Mouse (Mus musculus) lung, embryonic 14.5 days (tissue): ENCODE measurements around the gene Fthl17b. TPM values are rescaled to one million over a fixed set of nuclear protein-coding genes. Genes with fewer than 3 reads are reported as not detected.
"Not testable (repeated sequence)": the region's sequence is repeated elsewhere in the genome, so short reads cannot be mapped to it uniquely, and the experiment has no call there.

Source experiments
- ATAC-seq: fragments of 200-750 bp; cut with Nextera tagmentation; 2 replicates; pipeline ENCODE4 v1.8.0; 2017; ENCODE audit warnings: mild to moderate bottlenecking, moderate TSS enrichment, moderate library complexity; ENCODE audit not compliant: insufficient read depth
- DNase-seq: peaks from one replicate; pipeline ENCODE4 v3.0.0-alpha.2; 2015
- H3K27ac ChIP-seq: fragments of 300-500 bp; sonication (generic); 2 replicates; pipeline ENCODE4 v1.5.1; 2014; ENCODE audit warnings: low read depth, mild to moderate bottlenecking, moderate library complexity
- H3K27me3 ChIP-seq: fragments of 300-500 bp; sonication (generic); 2 replicates; pipeline ENCODE4 v1.6.1; 2014; ENCODE audit warnings: low read length, control low read depth; ENCODE audit not compliant: insufficient read depth
- H3K36me3 ChIP-seq: fragments of 300-500 bp; sonication (generic); 2 replicates; pipeline ENCODE4 v1.6.1; 2014; ENCODE audit warnings: control low read depth; ENCODE audit not compliant: insufficient read depth
- H3K4me1 ChIP-seq: fragments of 300-500 bp; sonication (generic); 2 replicates; pipeline ENCODE4 v1.6.1; 2014; ENCODE audit warnings: antibody characterized with exemption, control low read depth; ENCODE audit not compliant: insufficient read depth
- H3K4me2 ChIP-seq: fragments of 300-500 bp; sonication (generic); 2 replicates; pipeline ENCODE4 v1.6.1; 2014; ENCODE audit warnings: mild to moderate bottlenecking
- H3K4me3 ChIP-seq: fragments of 300-500 bp; sonication (generic); 2 replicates; pipeline ENCODE4 v1.5.1; 2014; ENCODE audit warnings: low read depth, low read length
- H3K9ac ChIP-seq: fragments of 300-500 bp; sonication (generic); 2 replicates; pipeline ENCODE4 v1.6.1; 2014
- H3K9me3 ChIP-seq: fragments of 300-500 bp; sonication (generic); 2 replicates; pipeline ENCODE4 v1.6.1; 2016; ENCODE audit warnings: low read depth, low read length, control low read depth
- CTCF ChIP-seq: IDR thresholded peaks from 2 replicates; pipeline ENCODE4 v1.5.1; 2016; ENCODE audit warnings: antibody characterized with exemption, low read depth
- WGBS: fragments of 180-500 bp; shearing (Covaris S2); extraction: QIAGEN DNeasy Blood & Tissue Kit; methylation state at CpG from one replicate; pipeline ENCODE4 v1.1.7; 2014; 5-methylcytosine and 5-hydroxymethylcytosine counted together
- polyA plus RNA-seq: library from polyadenylated mRNA; unstranded; fragments of >200 nt; fragmentation: Nextera tagmentation; extraction: Ambion mirVana; gene quantifications from 2 replicates; pipeline ENCODE4 v1.2.1, GENCODE M21; 2014

Gene Fthl17b
- not detected in 2 replicates for polyA plus RNA-seq

- not testable (repeated sequence) for H3K4me3 ChIP-seq, H3K27ac ChIP-seq, DNase-seq, H3K9ac ChIP-seq, H3K4me1 ChIP-seq, H3K9me3 ChIP-seq, ATAC-seq, H3K27me3 ChIP-seq, H3K4me2 ChIP-seq, H3K36me3 ChIP-seq
- 88% methylated on average over 3 of the region's 11 CpGs for WGBS
Measured at GRCm38 (mm10) chrX:8962875-8963274, at the start of gene Fthl17b. TSS of gene Fthl17b (minus strand) at chrX:8962975.

GRCm38 (mm10) chrX:8986655-8987054 is 23.9 kb upstream of the Fthl17b start, which contains the start of gene Fthl17d:
TSS of gene Fthl17d (minus strand) at chrX:8986755.
- WGBS, result no CpG with 5 or more reads among the region's 9 CpGs
- ATAC-seq, H3K4me3 ChIP-seq: not testable (repeated sequence)

GRCm38 (mm10) chrX:8976459-8976858 is 13.7 kb upstream of the Fthl17b start, which contains the start of gene Fthl17c:
TSS of gene Fthl17c (minus strand) at chrX:8976559.
- no CpG with 5 or more reads among the region's 11 CpGs for WGBS
- not testable (repeated sequence) for H3K36me3 ChIP-seq, H3K4me3 ChIP-seq, H3K4me2 ChIP-seq, DNase-seq, H3K27me3 ChIP-seq, H3K9ac ChIP-seq, H3K9me3 ChIP-seq, ATAC-seq, H3K27ac ChIP-seq, H3K4me1 ChIP-seq

More at GRCm38 (mm10) chrX:8986655-8987054, 23.9 kb upstream of the Fthl17b start, which contains the start of gene Fthl17d:
- not testable (repeated sequence) for H3K36me3 ChIP-seq, DNase-seq, H3K4me1 ChIP-seq, H3K4me2 ChIP-seq, H3K9ac ChIP-seq, H3K27ac ChIP-seq, H3K9me3 ChIP-seq, H3K27me3 ChIP-seq

GRCm38 (mm10) chrX:8964618-8965017 is 1.8 kb upstream of the Fthl17b start:
- not testable (repeated sequence) for H3K36me3 ChIP-seq, ATAC-seq, H3K4me2 ChIP-seq, H3K9me3 ChIP-seq, H3K4me1 ChIP-seq, H3K4me3 ChIP-seq, H3K27ac ChIP-seq, H3K27me3 ChIP-seq, DNase-seq, H3K9ac ChIP-seq
- WGBS, result 29% methylated on average over 4 of the region's 4 CpGs
- TF ChIP-seq CTCF, result peak; percentile 39

- peak; percentile 75; the same call in 1 of the 2 replicates for ATAC-seq
- peak; percentile 93 for DNase-seq
- not testable (repeated sequence) for H3K27ac ChIP-seq, H3K4me3 ChIP-seq, H3K9ac ChIP-seq, H3K9me3 ChIP-seq, H3K36me3 ChIP-seq, H3K27me3 ChIP-seq, H3K4me1 ChIP-seq, H3K4me2 ChIP-seq
- WGBS, result 14% methylated on average over 6 of the region's 7 CpGs
- TF ChIP-seq CTCF, result peak; percentile 86
Measured at GRCm38 (mm10) chrX:8948130-8948805, 14.5 kb downstream of the Fthl17b start.

GRCm38 (mm10) chrX:8944041-8944440 is 18.7 kb downstream of the Fthl17b start:
- no peaks in the 10 kb centered on the region for H3K36me3 ChIP-seq
- no peak overlapping the region for H3K4me2 ChIP-seq
- H3K4me1 ChIP-seq, result no peaks in the 10 kb centered on the region
- no peaks in the 10 kb centered on the region for H3K27me3 ChIP-seq
- DNase-seq (peak; percentile 16), ATAC-seq (peak; percentile 60; the same call in 1 of the 2 replicates)
- WGBS, result 70% methylated on average over 8 of the region's 8 CpGs
- H3K4me3 ChIP-seq, result no peak overlapping the region
- no peak for TF ChIP-seq CTCF
- 0 out of 2 replicates have a peak overlapping the region, but pooled peaks have one; percentile 30 for H3K27ac ChIP-seq
- no peaks in the 10 kb centered on the region for H3K9me3 ChIP-seq
- no peak overlapping the region for H3K9ac ChIP-seq

- no peak for DNase-seq
- Histone ChIP-seq H3K4me1 (no peaks in the 10 kb centered on the region), H3K9me3 (no peaks in the 10 kb centered on the region), H3K9ac (no peak overlapping the region), H3K27me3 (no peaks in the 10 kb centered on the region), H3K36me3 (no peaks in the 10 kb centered on the region), H3K4me2 (no peak overlapping the region), H3K27ac (no peak overlapping the region), H3K4me3 (no peak overlapping the region)
- WGBS, result 40% methylated on average over 4 of the region's 4 CpGs
- no peak for TF ChIP-seq CTCF
- no peak for ATAC-seq
Measured at GRCm38 (mm10) chrX:8927308-8927707, 35.5 kb downstream of the Fthl17b start.
